Mouse (Mus musculus) neural tube, embryonic 12.5 days (tissue): Measurements from ENCODE around the gene Tyms. TPM values are rescaled to one million over a fixed set of nuclear protein-coding genes. Genes with fewer than 3 reads are reported as not detected.
A peak's percentile ranks its signal among the peaks of the same experiment; 100 is the strongest.

ENCODE experiments used
- ATAC-seq: fragments of 200-750 bp; cut with Nextera tagmentation; 2 replicates; pipeline ENCODE4 v1.8.0; 2017; ENCODE audit warnings: low read depth, mild to moderate bottlenecking, moderate TSS enrichment, moderate library complexity; ENCODE audit not compliant: low FRiP score
- H3K27ac ChIP-seq: fragments of 300-500 bp; sonication (generic); 2 replicates; pipeline ENCODE4 v1.5.1; 2016
- H3K27me3 ChIP-seq: fragments of 300-500 bp; sonication (generic); replicated peaks from 2 replicates; pipeline ENCODE4 v1.6.1; 2016; ENCODE audit warnings: mild to moderate bottlenecking
- H3K36me3 ChIP-seq: fragments of 300-500 bp; sonication (generic); 2 replicates; pipeline ENCODE4 v1.6.1; 2016; ENCODE audit warnings: mild to moderate bottlenecking
- H3K4me1 ChIP-seq: fragments of 300-500 bp; sonication (generic); 2 replicates; pipeline ENCODE4 v1.6.1; 2016
- H3K4me2 ChIP-seq: fragments of 300-500 bp; sonication (generic); replicated peaks from 2 replicates; pipeline ENCODE4 v1.6.1; 2016; ENCODE audit warnings: mild to moderate bottlenecking
- H3K4me3 ChIP-seq: fragments of 300-500 bp; sonication (generic); 2 replicates; pipeline ENCODE4 v1.5.1; 2016
- H3K9ac ChIP-seq: fragments of 300-500 bp; sonication (generic); 2 replicates; pipeline ENCODE4 v1.6.1; 2016; ENCODE audit warnings: mild to moderate bottlenecking
- H3K9me3 ChIP-seq: fragments of 300-500 bp; sonication (generic); 2 replicates; pipeline ENCODE4 v1.6.1; 2016; ENCODE audit warnings: mild to moderate bottlenecking
- WGBS: fragments of 180-500 bp; shearing (Covaris S2); methylation state at CpG from one replicate; pipeline ENCODE4 v1.1.7; 2016; 5-methylcytosine and 5-hydroxymethylcytosine counted together
- polyA plus RNA-seq: library from polyadenylated mRNA; unstranded; fragments of >200 nt; fragmentation: Nextera tagmentation; extraction: Ambion mirVana; gene quantifications from 2 replicates; pipeline ENCODE4 v1.2.1, GENCODE M21; 2016

Gene Tyms
- polyA plus RNA-seq, result 140 and 151 TPM in 2 replicates

- H3K36me3 ChIP-seq, result peaks cover 16% of the 10 kb centered on the region
- no peaks in the 10 kb centered on the region for H3K27me3 ChIP-seq
- ATAC-seq, result peak; percentile 93
- WGBS, result 1% methylated on average over 45 of the region's 45 CpGs
- peak within 1 kb of the TSS; percentile 76 for H3K9ac ChIP-seq
- peak within 1 kb of the TSS; percentile 66 for H3K4me3 ChIP-seq
- H3K4me1 ChIP-seq, result 0 out of 2 replicates have a peak, but pooled peaks cover 6% of the 10 kb centered on the region
- no peak within 1 kb of the TSS for H3K27ac ChIP-seq
- H3K4me2 ChIP-seq, result peak within 1 kb of the TSS; percentile 73
- no peaks in the 10 kb centered on the region for H3K9me3 ChIP-seq
Measured at GRCm38 (mm10) chr5:30072825-30073821, at the start of gene Tyms. Gene Tyms (minus strand): TSS chr5:30073617.

GRCm38 (mm10) chr5:30122481-30122880 is 49.1 kb upstream of the Tyms start:
- Histone ChIP-seq H3K4me1 (no peaks in the 10 kb centered on the region), H3K27me3 (no peaks in the 10 kb centered on the region), H3K9ac (no peak overlapping the region), H3K36me3 (peaks cover 90% of the 10 kb centered on the region), H3K9me3 (no peaks in the 10 kb centered on the region), H3K27ac (no peak overlapping the region), H3K4me2 (no peak overlapping the region), H3K4me3 (no peak overlapping the region)
- WGBS, result 94% methylated on average over 6 of the region's 6 CpGs
- no peak for ATAC-seq

- H3K27me3 ChIP-seq, result peaks cover under 1% of the 10 kb centered on the region; the same call in 1 of the 2 replicates
- peaks cover 97% of the 10 kb centered on the region for H3K36me3 ChIP-seq
- H3K27ac ChIP-seq, result no peak overlapping the region
- WGBS, result 93% methylated on average over 7 of the region's 7 CpGs
- H3K4me3 ChIP-seq, result no peak overlapping the region
- H3K9ac ChIP-seq, result no peak overlapping the region
- no peak overlapping the region for H3K4me2 ChIP-seq
- ATAC-seq, result no peak
- H3K4me1 ChIP-seq, result no peaks in the 10 kb centered on the region
- H3K9me3 ChIP-seq, result no peaks in the 10 kb centered on the region
Measured at GRCm38 (mm10) chr5:30120106-30120505, 46.7 kb upstream of the Tyms start.

GRCm38 (mm10) chr5:30119163-30119562 is 45.7 kb upstream of the Tyms start:
- 91% methylated on average over 6 of the region's 6 CpGs for WGBS
- no peak for ATAC-seq
- Histone ChIP-seq H3K4me2 (no peak overlapping the region), H3K27me3 (peaks cover 7% of the 10 kb centered on the region; the same call in 1 of the 2 replicates), H3K4me3 (no peak overlapping the region), H3K9me3 (no peaks in the 10 kb centered on the region), H3K27ac (no peak overlapping the region), H3K36me3 (peaks cover 97% of the 10 kb centered on the region), H3K4me1 (peaks cover 8% of the 10 kb centered on the region), H3K9ac (no peak overlapping the region)

GRCm38 (mm10) chr5:30118018-30118417 is 44.6 kb upstream of the Tyms start:
- peaks cover 94% of the 10 kb centered on the region for H3K36me3 ChIP-seq
- ATAC-seq, result no peak
- H3K27ac ChIP-seq, result no peak overlapping the region
- H3K9me3 ChIP-seq, result no peaks in the 10 kb centered on the region
- no peak overlapping the region for H3K9ac ChIP-seq
- no peak overlapping the region for H3K4me3 ChIP-seq
- H3K4me2 ChIP-seq, result no peak overlapping the region
- 88% methylated on average over 1 of the region's 1 CpGs for WGBS
- peaks cover 18% of the 10 kb centered on the region for H3K27me3 ChIP-seq
- H3K4me1 ChIP-seq, result peaks cover 16% of the 10 kb centered on the region

- no peak for ATAC-seq
- 20% methylated on average over 10 of the region's 10 CpGs for WGBS
- Histone ChIP-seq H3K4me3 (no peak overlapping the region), H3K4me1 (peaks cover 30% of the 10 kb centered on the region), H3K36me3 (peaks cover 78% of the 10 kb centered on the region), H3K4me2 (no peak overlapping the region), H3K9ac (no peak overlapping the region), H3K9me3 (no peaks in the 10 kb centered on the region), H3K27me3 (peaks cover 34% of the 10 kb centered on the region), H3K27ac (no peak overlapping the region)
Measured at GRCm38 (mm10) chr5:30115718-30116117, 42.3 kb upstream of the Tyms start.

GRCm38 (mm10) chr5:30114761-30115140 is 41.3 kb upstream of the Tyms start:
- Histone ChIP-seq H3K4me2 (peak overlapping the region; percentile 82), H3K27ac (no peak overlapping the region), H3K9me3 (no peaks in the 10 kb centered on the region), H3K4me1 (peaks cover 40% of the 10 kb centered on the region), H3K36me3 (peaks cover 69% of the 10 kb centered on the region), H3K27me3 (peaks cover 34% of the 10 kb centered on the region), H3K4me3 (peak overlapping the region; percentile 44), H3K9ac (peak overlapping the region; percentile 55)
- 2% methylated on average over 28 of the region's 28 CpGs for WGBS
- peak; percentile 4; the same call in 1 of the 2 replicates for ATAC-seq

GRCm38 (mm10) chr5:30113881-30114760 is 40.7 kb upstream of the Tyms start:
- H3K4me1 ChIP-seq, result peaks cover 46% of the 10 kb centered on the region
- peak; percentile 78 for ATAC-seq
- no peak overlapping the region for H3K27ac ChIP-seq
- H3K9ac ChIP-seq, result peak overlapping the region; percentile 55
- under 1% methylated on average over 98 of the region's 103 CpGs for WGBS
- peaks cover 34% of the 10 kb centered on the region for H3K27me3 ChIP-seq
- peak overlapping the region; percentile 44 for H3K4me3 ChIP-seq
- H3K4me2 ChIP-seq, result peak overlapping the region; percentile 82
- no peaks in the 10 kb centered on the region for H3K9me3 ChIP-seq
- H3K36me3 ChIP-seq, result peaks cover 68% of the 10 kb centered on the region

GRCm38 (mm10) chr5:30112533-30113068 is 39.2 kb upstream of the Tyms start:
- Histone ChIP-seq H3K9ac (no peak overlapping the region), H3K4me2 (no peak overlapping the region), H3K27ac (no peak overlapping the region), H3K27me3 (peaks cover 34% of the 10 kb centered on the region), H3K36me3 (peaks cover 53% of the 10 kb centered on the region), H3K4me1 (peaks cover 61% of the 10 kb centered on the region), H3K4me3 (no peak overlapping the region), H3K9me3 (no peaks in the 10 kb centered on the region)
- ATAC-seq, result no peak
- WGBS, result 80% methylated on average over 3 of the region's 3 CpGs

GRCm38 (mm10) chr5:30111771-30112170 is 38.4 kb upstream of the Tyms start:
- Histone ChIP-seq H3K27ac (no peak overlapping the region), H3K27me3 (peaks cover 34% of the 10 kb centered on the region), H3K9me3 (no peaks in the 10 kb centered on the region), H3K4me3 (no peak overlapping the region), H3K9ac (0 out of 2 replicates have a peak overlapping the region, but pooled peaks have one; percentile 39), H3K36me3 (peaks cover 45% of the 10 kb centered on the region), H3K4me1 (peaks cover 69% of the 10 kb centered on the region), H3K4me2 (peak overlapping the region; percentile 51)
- WGBS, result 65% methylated on average over 3 of the region's 3 CpGs
- ATAC-seq, result no peak

GRCm38 (mm10) chr5:30111126-30111525 is 37.7 kb upstream of the Tyms start:
- Histone ChIP-seq H3K36me3 (peaks cover 38% of the 10 kb centered on the region), H3K4me3 (0 out of 2 replicates have a peak overlapping the region, but pooled peaks have one; percentile 5), H3K27me3 (peaks cover 34% of the 10 kb centered on the region), H3K4me2 (peak overlapping the region; percentile 51), H3K9me3 (no peaks in the 10 kb centered on the region), H3K9ac (peak overlapping the region; percentile 39), H3K27ac (peak overlapping the region; percentile 5; the same call in 1 of the 2 replicates), H3K4me1 (peaks cover 76% of the 10 kb centered on the region)
- ATAC-seq, result peak; percentile 7; the same call in 1 of the 2 replicates
- under 1% methylated on average over 18 of the region's 18 CpGs for WGBS
